Mouse (Mus musculus) regulatory T cell (primary cell): ENCODE data around the gene Ccni.

ENCODE experiments used
- in situ Hi-C: fragments of 300-600 bp; cut with MboI, MseI; formaldehyde crosslinking; loops from one replicate; pipeline ENCODE4 v1.15.1; 2025; ENCODE audit warnings: high pct_unique_total_duplicates

Gene Ccni

DNA sequence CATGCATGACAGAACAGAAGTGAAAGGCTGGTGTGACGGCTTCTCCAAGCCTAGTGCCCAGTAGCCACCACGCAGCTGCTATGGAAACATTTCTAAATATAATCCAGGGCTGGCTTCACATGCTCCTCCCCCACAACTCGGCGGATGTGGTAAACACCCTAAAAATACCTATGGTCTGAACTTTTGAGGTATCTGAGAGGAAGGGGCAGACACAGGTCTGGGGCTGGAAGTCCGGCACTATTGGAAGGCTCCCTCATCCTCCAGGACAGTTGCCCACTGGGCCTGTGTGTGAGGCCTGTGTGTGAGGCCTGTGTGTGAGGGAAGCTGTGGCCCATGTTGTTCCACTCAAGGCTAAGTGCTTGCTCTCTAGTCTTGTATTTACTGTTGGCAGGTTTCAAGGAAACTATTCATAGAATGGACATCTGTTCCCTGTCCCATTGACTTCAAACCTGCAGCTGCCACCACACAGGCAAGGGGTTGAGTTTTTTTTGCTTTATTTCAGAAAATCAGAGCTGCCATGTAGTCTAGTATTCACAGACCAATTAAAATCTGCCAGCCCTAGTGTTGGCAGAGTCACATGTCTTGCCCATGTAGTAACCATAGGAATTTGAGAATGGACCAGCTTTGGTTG lies 69.2 kb downstream of the Ccni start:
- in situ Hi-C loops, result loop anchor here (5.0 kb wide), 1 partner anchor 35 kb away; no protein-coding TSS in a partner anchor

- in situ Hi-C loops, result loop anchor here (5.0 kb wide), 1 partner anchor 33 kb away; no protein-coding TSS in a partner anchor
These were observed 70.8 kb downstream of the Ccni start for GRCm38 (mm10) chr5:93135368-93136107.

DNA sequence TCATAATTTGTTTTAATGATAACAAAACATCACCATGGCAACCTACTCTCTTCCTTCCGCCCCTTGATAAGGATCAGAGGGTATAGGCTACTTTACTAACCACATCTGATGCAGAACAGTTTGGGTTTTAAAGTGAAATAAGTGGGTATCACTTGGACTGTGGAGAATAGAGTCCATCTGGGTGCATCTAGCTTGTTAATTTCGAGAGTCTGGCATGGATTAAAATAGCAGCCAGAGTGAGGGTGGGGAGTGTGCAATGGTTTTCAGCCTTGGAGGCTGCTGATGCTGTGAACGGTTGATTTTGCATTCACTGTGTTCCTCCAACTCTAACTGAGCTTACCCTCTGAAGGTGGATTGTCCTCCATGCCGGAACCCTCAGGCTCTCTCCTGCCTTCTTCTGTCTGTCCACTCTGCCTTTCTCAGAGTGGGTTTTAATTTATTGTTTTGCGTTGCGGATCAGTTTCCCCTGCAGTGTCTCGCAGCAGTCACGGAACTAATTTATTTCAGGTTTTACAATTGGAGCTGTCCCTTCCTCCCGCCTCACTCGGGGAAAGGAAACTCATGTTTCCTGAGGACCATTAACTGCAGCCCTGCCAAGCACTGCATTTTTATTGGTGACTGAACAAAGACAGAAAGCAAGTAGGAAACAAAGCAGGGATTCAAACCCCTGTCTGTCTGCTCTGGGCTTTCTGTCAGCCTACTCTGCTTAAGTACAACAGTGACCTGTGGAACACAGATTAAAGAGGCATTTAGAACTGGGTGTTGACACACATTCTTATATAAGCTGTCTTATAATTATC lies 72.7 kb downstream of the Ccni start:
- in situ Hi-C loops, result no loop called here
